Mouse (Mus musculus): Measurements from ENCODE around the gene Hcst. TPM values are rescaled to one million over a fixed set of nuclear protein-coding genes. Genes with fewer than 3 reads are reported as not detected.
A peak's percentile ranks its signal among the peaks of the same experiment; 100 is the strongest.

Gene Hcst
- polyA plus RNA-seq, 1 experiment from 2014 or later, result 1.6 TPM

GRCm38 (mm10) chr7:30454259-30454658 lies 34.6 kb upstream of the Hcst start:
- H3K9me3 ChIP-seq (ENCODE audit: control insufficient read depth, low read length), result no peaks in the 10 kb centered on the region
- no peak for ATAC-seq (replicated peaks; ENCODE audit: low FRiP score, low TSS enrichment, low read depth)
- no peak overlapping the region; the same call in 1 of the 2 replicates for H3K4me3 ChIP-seq (ENCODE audit: low read depth, low read length)
- DNase-seq (ENCODE audit: low spot score), result no peak
- H3K27me3 ChIP-seq (replicated peaks; ENCODE audit: control insufficient read depth, insufficient read depth, low read length), result peaks cover 73% of the 10 kb centered on the region
- no peaks in the 10 kb centered on the region for H3K36me3 ChIP-seq (ENCODE audit: control insufficient read depth, insufficient read depth, low read length)
- peak overlapping the region; percentile 35; the same call in 1 of the 2 replicates for H3K4me2 ChIP-seq (ENCODE audit: low read length)
- no peak overlapping the region for H3K27ac ChIP-seq (ENCODE audit: low read depth)
- no peak overlapping the region for H3K9ac ChIP-seq (ENCODE audit: low read length)
- 11% methylated on average over 6 of the region's 6 CpGs for WGBS
- H3K4me1 ChIP-seq (replicated peaks; ENCODE audit: control insufficient read depth, insufficient read depth, low read length), result 0 out of 2 replicates have a peak, but pooled peaks cover 5% of the 10 kb centered on the region

DNA sequence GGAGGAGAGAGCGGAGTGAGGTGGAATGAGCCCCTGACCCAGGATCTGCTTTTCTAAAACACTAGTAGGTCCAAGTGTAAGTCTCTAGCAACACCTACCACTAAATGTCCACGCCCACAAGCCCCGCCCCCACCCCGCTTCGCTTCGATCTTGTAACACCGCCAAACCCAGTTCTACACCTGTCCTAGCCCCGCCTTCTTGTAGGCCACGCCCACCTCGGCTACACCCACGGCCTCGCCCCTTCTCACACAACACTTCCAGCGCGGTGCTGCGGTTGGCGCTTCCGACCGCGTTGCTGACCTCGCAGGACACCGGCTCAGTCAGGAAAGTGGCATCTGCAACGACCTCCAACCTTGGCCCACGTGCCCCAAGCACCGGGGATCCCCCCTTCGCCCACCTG lies 34.1 kb upstream of the Hcst start:
- DNase-seq (ENCODE audit: low spot score), result no peak
- Histone ChIP-seq H3K36me3 (ENCODE audit: control insufficient read depth, insufficient read depth, low read length) (no peaks in the 10 kb centered on the region), H3K27ac (ENCODE audit: low read depth) (no peak overlapping the region), H3K9ac (ENCODE audit: low read length) (no peak overlapping the region), H3K4me2 (ENCODE audit: low read length) (peak overlapping the region; percentile 35), H3K9me3 (ENCODE audit: control insufficient read depth, low read length) (no peaks in the 10 kb centered on the region), H3K4me1 (replicated peaks; ENCODE audit: control insufficient read depth, insufficient read depth, low read length) (0 out of 2 replicates have a peak, but pooled peaks cover 5% of the 10 kb centered on the region), H3K27me3 (replicated peaks; ENCODE audit: control insufficient read depth, insufficient read depth, low read length) (peaks cover 68% of the 10 kb centered on the region), H3K4me3 (ENCODE audit: low read depth, low read length) (no peak overlapping the region; the same call in 1 of the 2 replicates)
- 3% methylated on average over 25 of the region's 25 CpGs for WGBS
- ATAC-seq (replicated peaks; ENCODE audit: low FRiP score, low TSS enrichment, low read depth), result peak; percentile 62; the same call in 1 of the 2 replicates

GRCm38 (mm10) chr7:30453327-30453726 lies 33.7 kb upstream of the Hcst start:
- no peak overlapping the region for H3K9ac ChIP-seq (ENCODE audit: low read length)
- H3K36me3 ChIP-seq (ENCODE audit: control insufficient read depth, insufficient read depth, low read length), result no peaks in the 10 kb centered on the region
- 0 out of 2 replicates have a peak, but pooled peaks cover 5% of the 10 kb centered on the region for H3K4me1 ChIP-seq (replicated peaks; ENCODE audit: control insufficient read depth, insufficient read depth, low read length)
- no peak overlapping the region; the same call in 1 of the 2 replicates for H3K4me3 ChIP-seq (ENCODE audit: low read depth, low read length)
- H3K4me2 ChIP-seq (ENCODE audit: low read length), result peak overlapping the region; percentile 35; the same call in 1 of the 2 replicates
- DNase-seq (ENCODE audit: low spot score), result no peak
- WGBS, result 19% methylated on average over 25 of the region's 25 CpGs
- no peak overlapping the region for H3K27ac ChIP-seq (ENCODE audit: low read depth)
- no peaks in the 10 kb centered on the region for H3K9me3 ChIP-seq (ENCODE audit: control insufficient read depth, low read length)
- 0 out of 2 replicates have a peak, but pooled peaks have one; percentile 19 for ATAC-seq (replicated peaks; ENCODE audit: low FRiP score, low TSS enrichment, low read depth)
- H3K27me3 ChIP-seq (replicated peaks; ENCODE audit: control insufficient read depth, insufficient read depth, low read length), result peaks cover 64% of the 10 kb centered on the region

DNA sequence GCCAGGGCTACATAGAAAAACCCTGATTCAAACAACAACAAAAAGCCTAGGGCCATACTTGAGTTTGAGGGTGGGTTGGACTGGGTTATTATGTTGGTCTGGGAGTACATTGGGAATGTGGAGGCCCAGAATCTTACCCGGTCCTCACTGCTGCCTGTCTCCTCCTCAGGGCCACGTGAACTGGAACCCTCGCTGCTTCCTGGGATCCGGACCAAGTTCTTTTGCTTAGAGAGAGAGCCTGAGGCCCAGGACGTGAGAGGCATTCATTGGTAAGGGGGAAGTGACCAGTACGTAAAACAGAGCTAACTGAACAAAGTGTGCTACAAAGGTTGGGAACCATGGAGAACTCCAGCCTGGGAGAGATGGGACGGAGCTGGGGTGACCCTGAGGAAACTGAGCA lies 30.6 kb upstream of the Hcst start:
- ATAC-seq (replicated peaks; ENCODE audit: low FRiP score, low TSS enrichment, low read depth), result no peak
- no peak overlapping the region for H3K4me2 ChIP-seq (ENCODE audit: low read length)
- no peak for DNase-seq (ENCODE audit: low spot score)
- no peak overlapping the region for H3K9ac ChIP-seq (ENCODE audit: low read length)
- no peak overlapping the region for H3K27ac ChIP-seq (ENCODE audit: low read depth)
- H3K27me3 ChIP-seq (replicated peaks; ENCODE audit: control insufficient read depth, insufficient read depth, low read length), result peaks cover 33% of the 10 kb centered on the region
- H3K9me3 ChIP-seq (ENCODE audit: control insufficient read depth, low read length), result no peaks in the 10 kb centered on the region
- H3K4me1 ChIP-seq (replicated peaks; ENCODE audit: control insufficient read depth, insufficient read depth, low read length), result no peaks in the 10 kb centered on the region
- H3K4me3 ChIP-seq (ENCODE audit: low read depth, low read length), result no peak overlapping the region
- WGBS, result 75% methylated on average over 7 of the region's 7 CpGs
- H3K36me3 ChIP-seq (ENCODE audit: control insufficient read depth, insufficient read depth, low read length), result no peaks in the 10 kb centered on the region

DNA sequence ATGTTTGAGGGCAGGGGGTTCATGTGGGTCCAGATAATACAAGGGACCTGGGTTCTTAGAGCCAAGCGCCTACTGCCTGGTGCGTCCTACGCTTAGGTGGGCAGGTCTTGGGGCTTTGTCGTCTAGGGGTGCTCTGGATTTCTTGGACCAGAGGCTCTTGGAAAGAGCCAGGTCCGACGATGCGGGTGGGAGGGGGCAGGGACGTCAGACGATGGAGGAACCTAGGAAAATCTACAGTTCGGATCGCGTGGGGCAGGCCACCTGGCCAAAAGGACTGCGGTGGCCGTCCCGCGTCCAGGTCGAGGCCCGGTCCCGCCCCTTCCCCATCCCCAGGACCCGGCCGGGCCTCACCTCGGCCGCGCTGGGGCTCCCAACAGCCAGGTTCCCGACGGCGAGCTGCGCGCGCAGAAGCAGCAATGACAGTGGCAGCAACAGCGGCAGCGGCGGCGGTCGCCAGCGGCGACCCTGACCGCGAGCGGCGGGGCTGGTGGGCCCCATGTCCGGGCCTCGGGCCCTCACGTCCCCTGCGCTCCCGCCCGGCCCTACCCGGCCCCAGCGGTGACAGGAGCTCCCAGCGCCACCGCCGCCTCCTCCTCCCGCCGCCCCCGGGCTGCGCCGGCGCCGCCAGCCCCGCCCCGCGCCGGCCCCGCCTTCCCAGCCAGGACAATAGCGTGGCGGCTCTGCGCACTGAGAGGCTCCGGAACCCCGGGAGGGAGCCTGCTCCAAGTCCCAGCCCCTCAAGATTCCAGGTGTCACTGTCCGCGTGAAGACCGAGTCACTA lies 25.5 kb upstream of the Hcst start, which contains the start of gene Aplp1:
Gene Aplp1, minus strand, starts transcription at position 565 of the 781 bp plus-strand sequence.
- peak; percentile 85 for ATAC-seq (replicated peaks; ENCODE audit: low FRiP score, low TSS enrichment, low read depth)
- Histone ChIP-seq H3K9ac (ENCODE audit: low read length) (peak within 1 kb of the TSS; percentile 33; the same call in 1 of the 2 replicates), H3K27ac (ENCODE audit: low read depth) (no peak within 1 kb of the TSS)

GRCm38 (mm10) chr7:30444154-30444970 lies 24.7 kb upstream of the Hcst start:
- Histone ChIP-seq H3K27ac (ENCODE audit: low read depth) (no peak overlapping the region), H3K9ac (ENCODE audit: low read length) (peak overlapping the region; percentile 33; the same call in 1 of the 2 replicates), H3K27me3 (replicated peaks; ENCODE audit: control insufficient read depth, insufficient read depth, low read length) (peaks cover 6% of the 10 kb centered on the region), H3K4me2 (ENCODE audit: low read length) (peak overlapping the region; percentile 56), H3K4me3 (ENCODE audit: low read depth, low read length) (peak overlapping the region; percentile 40), H3K4me1 (replicated peaks; ENCODE audit: control insufficient read depth, insufficient read depth, low read length) (peaks cover 9% of the 10 kb centered on the region), H3K36me3 (ENCODE audit: control insufficient read depth, insufficient read depth, low read length) (no peaks in the 10 kb centered on the region), H3K9me3 (ENCODE audit: control insufficient read depth, low read length) (no peaks in the 10 kb centered on the region)
- WGBS, result under 1% methylated on average over 38 of the region's 38 CpGs
- DNase-seq (ENCODE audit: low spot score), result no peak
- ATAC-seq (replicated peaks; ENCODE audit: low FRiP score, low TSS enrichment, low read depth), result peak; percentile 24; the same call in 1 of the 2 replicates

More for the DNA sequence above, 25.5 kb upstream of the Hcst start, which contains the start of gene Aplp1:
- H3K4me1 ChIP-seq (replicated peaks; ENCODE audit: control insufficient read depth, insufficient read depth, low read length), result peaks cover 9% of the 10 kb centered on the region
- no peaks in the 10 kb centered on the region for H3K36me3 ChIP-seq (ENCODE audit: control insufficient read depth, insufficient read depth, low read length)
- peak; percentile 77 for DNase-seq (ENCODE audit: low spot score)
- H3K9me3 ChIP-seq (ENCODE audit: control insufficient read depth, low read length), result no peaks in the 10 kb centered on the region
- H3K4me3 ChIP-seq (ENCODE audit: low read depth, low read length), result peak within 1 kb of the TSS; percentile 40
- peaks cover 6% of the 10 kb centered on the region for H3K27me3 ChIP-seq (replicated peaks; ENCODE audit: control insufficient read depth, insufficient read depth, low read length)
- WGBS, result 0% methylated on average over 50 of the region's 72 CpGs
- H3K4me2 ChIP-seq (ENCODE audit: low read length), result peak within 1 kb of the TSS; percentile 56

- ATAC-seq (replicated peaks; ENCODE audit: low FRiP score, low TSS enrichment, low read depth), result no peak
- H3K27me3 ChIP-seq (replicated peaks; ENCODE audit: control insufficient read depth, insufficient read depth, low read length), result peaks cover 6% of the 10 kb centered on the region
- no peak overlapping the region for H3K4me3 ChIP-seq (ENCODE audit: low read depth, low read length)
- WGBS, result 21% methylated on average over 9 of the region's 9 CpGs
- H3K4me2 ChIP-seq (ENCODE audit: low read length), result peak overlapping the region; percentile 56
- no peak overlapping the region for H3K9ac ChIP-seq (ENCODE audit: low read length)
- no peak for DNase-seq (ENCODE audit: low spot score)
- H3K27ac ChIP-seq (ENCODE audit: low read depth), result no peak overlapping the region
- H3K9me3 ChIP-seq (ENCODE audit: control insufficient read depth, low read length), result no peaks in the 10 kb centered on the region
- H3K36me3 ChIP-seq (ENCODE audit: control insufficient read depth, insufficient read depth, low read length), result no peaks in the 10 kb centered on the region
- H3K4me1 ChIP-seq (replicated peaks; ENCODE audit: control insufficient read depth, insufficient read depth, low read length), result peaks cover 9% of the 10 kb centered on the region
Measured at GRCm38 (mm10) chr7:30443696-30444095, 24.0 kb upstream of the Hcst start.

DNA sequence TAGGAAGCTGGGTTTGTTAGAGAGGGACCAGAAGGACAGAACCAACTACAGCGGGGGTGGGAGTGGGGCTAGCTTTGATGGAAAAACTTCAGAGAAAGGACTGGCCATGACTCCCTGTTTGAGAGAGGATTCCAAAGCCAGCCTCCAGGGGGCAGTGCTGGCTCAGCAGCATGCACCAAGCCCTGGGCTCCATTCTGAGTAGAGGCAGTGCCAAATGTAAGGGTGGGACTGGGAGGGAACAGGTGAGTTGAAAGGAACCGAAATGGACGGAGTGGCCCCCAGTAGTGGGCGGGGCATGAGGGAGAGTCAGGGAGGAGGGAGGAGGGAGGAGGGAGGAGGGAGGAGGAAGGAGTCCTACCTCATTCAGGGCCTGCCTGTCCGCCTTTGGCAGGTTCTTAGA lies 21.0 kb upstream of the Hcst start:
- H3K9ac ChIP-seq (ENCODE audit: low read length), result no peak overlapping the region
- H3K27ac ChIP-seq (ENCODE audit: low read depth), result no peak overlapping the region
- no peak for ATAC-seq (replicated peaks; ENCODE audit: low FRiP score, low TSS enrichment, low read depth)
- H3K27me3 ChIP-seq (replicated peaks; ENCODE audit: control insufficient read depth, insufficient read depth, low read length), result peaks cover 6% of the 10 kb centered on the region
- 22% methylated on average over 5 of the region's 5 CpGs for WGBS
- H3K4me2 ChIP-seq (ENCODE audit: low read length), result no peak overlapping the region
- no peaks in the 10 kb centered on the region for H3K36me3 ChIP-seq (ENCODE audit: control insufficient read depth, insufficient read depth, low read length)
- no peak overlapping the region for H3K4me3 ChIP-seq (ENCODE audit: low read depth, low read length)
- DNase-seq (ENCODE audit: low spot score), result peak; percentile 77
- H3K9me3 ChIP-seq (ENCODE audit: control insufficient read depth, low read length), result no peaks in the 10 kb centered on the region
- H3K4me1 ChIP-seq (replicated peaks; ENCODE audit: control insufficient read depth, insufficient read depth, low read length), result peaks cover 9% of the 10 kb centered on the region
